Mouse (Mus musculus) liver, postnatal 0 days (tissue): ENCODE data around the gene Polr2b.

ENCODE experiments used
- CTCF ChIP-seq: sonication (generic); IDR thresholded peaks from 2 replicates; pipeline ENCODE4 v1.5.1; 2016; ENCODE audit warnings: antibody characterized with exemption, low read depth
- EP300 ChIP-seq: IDR thresholded peaks from 2 replicates; pipeline ENCODE4 v1.6.1; 2016; ENCODE audit warnings: antibody characterized with exemption, low read depth, mild to moderate bottlenecking

- TF ChIP-seq EP300 = no peak
- TF ChIP-seq CTCF = no peak
Measured at GRCm38 (mm10) chr5:77398285-77399057, 88.5 kb downstream of the Polr2b start.
